Mouse (Mus musculus) kidney, postnatal 14 days (tissue): ENCODE data around the gene Mtfmt.
A peak's percentile ranks its signal among the peaks of the same experiment; 100 is the strongest.

ENCODE experiments used
- DNase-seq: peaks from one replicate; pipeline ENCODE4 v3.0.0; 2022; ENCODE audit warnings: mixed read lengths

Mtfmt gene

GRCm38 (mm10) chr9:65435671-65436301, at the start of gene Mtfmt:
Gene Mtfmt (plus strand): TSS chr9:65435782.
- DNase-seq, result peak; percentile 96

GRCm38 (mm10) chr9:65386373-65387140, 49.0 kb upstream of the Mtfmt start:
- peak; percentile 60 for DNase-seq

GRCm38 (mm10) chr9:65390752-65391612, 44.6 kb upstream of the Mtfmt start:
- peak; percentile 45 for DNase-seq

GRCm38 (mm10) chr9:65391613-65391964, 44.0 kb upstream of the Mtfmt start, which contains the start of gene Kbtbd13:
Gene Kbtbd13 (minus strand): TSS chr9:65391652.
- no peak for DNase-seq

GRCm38 (mm10) chr9:65392638-65393364, 42.8 kb upstream of the Mtfmt start:
- peak; percentile 79 for DNase-seq

GRCm38 (mm10) chr9:65393606-65394005, 42.0 kb upstream of the Mtfmt start:
- DNase-seq, result no peak

- no peak for DNase-seq
Measured at GRCm38 (mm10) chr9:65394360-65394759, 41.2 kb upstream of the Mtfmt start.

- peak; percentile 85 for DNase-seq
Measured at GRCm38 (mm10) chr9:65398279-65398678, 37.3 kb upstream of the Mtfmt start, which contains the start of gene Rasl12. Gene Rasl12 (plus strand): TSS chr9:65398506.

GRCm38 (mm10) chr9:65399934-65400333, 35.6 kb upstream of the Mtfmt start:
- no peak for DNase-seq

GRCm38 (mm10) chr9:65404331-65405183, 31.0 kb upstream of the Mtfmt start:
- DNase-seq, result peak; percentile 87

GRCm38 (mm10) chr9:65405184-65405449, 30.5 kb upstream of the Mtfmt start:
- DNase-seq, result no peak

GRCm38 (mm10) chr9:65407327-65407726, 28.3 kb upstream of the Mtfmt start:
- DNase-seq, result no peak

GRCm38 (mm10) chr9:65407861-65408260, 27.7 kb upstream of the Mtfmt start:
- DNase-seq, result peak; percentile 56

GRCm38 (mm10) chr9:65408871-65409295, 26.7 kb upstream of the Mtfmt start:
- peak; percentile 86 for DNase-seq

- no peak for DNase-seq
Measured at GRCm38 (mm10) chr9:65410378-65410777, 25.2 kb upstream of the Mtfmt start.

- DNase-seq, result no peak
Measured at GRCm38 (mm10) chr9:65411326-65411725, 24.3 kb upstream of the Mtfmt start.

GRCm38 (mm10) chr9:65417738-65418137, 17.8 kb upstream of the Mtfmt start:
- no peak for DNase-seq

GRCm38 (mm10) chr9:65419633-65420032, 15.9 kb upstream of the Mtfmt start:
- DNase-seq, result no peak

GRCm38 (mm10) chr9:65422760-65423501, 12.7 kb upstream of the Mtfmt start, which contains the start of gene Slc51b:
Gene Slc51b (minus strand): TSS chr9:65422955.
- peak; percentile 77 for DNase-seq

GRCm38 (mm10) chr9:65424393-65424792, 11.2 kb upstream of the Mtfmt start:
- no peak for DNase-seq

GRCm38 (mm10) chr9:65427511-65427910, 8.1 kb upstream of the Mtfmt start:
- peak; percentile 44 for DNase-seq
